Mouse (Mus musculus) kidney, adult 2 months (tissue): Measurements from ENCODE around the gene Pip4k2b.

ENCODE experiments used
- CTCF ChIP-seq: fragments of 200-500 bp; conservative IDR thresholded peaks from 2 replicates; pipeline ENCODE4 v1.5.1; 2011; ENCODE audit warnings: low read depth, mild to moderate bottlenecking, control low read depth, low read length, moderate library complexity, mixed read lengths; ENCODE audit not compliant: insufficient read depth, insufficient read length
- POLR2A ChIP-seq: fragments of 200-500 bp; IDR thresholded peaks from one replicate; pipeline ENCODE4 v1.6.1; 2011; ENCODE audit warnings: low read depth, low read length, control low read depth

DNA sequence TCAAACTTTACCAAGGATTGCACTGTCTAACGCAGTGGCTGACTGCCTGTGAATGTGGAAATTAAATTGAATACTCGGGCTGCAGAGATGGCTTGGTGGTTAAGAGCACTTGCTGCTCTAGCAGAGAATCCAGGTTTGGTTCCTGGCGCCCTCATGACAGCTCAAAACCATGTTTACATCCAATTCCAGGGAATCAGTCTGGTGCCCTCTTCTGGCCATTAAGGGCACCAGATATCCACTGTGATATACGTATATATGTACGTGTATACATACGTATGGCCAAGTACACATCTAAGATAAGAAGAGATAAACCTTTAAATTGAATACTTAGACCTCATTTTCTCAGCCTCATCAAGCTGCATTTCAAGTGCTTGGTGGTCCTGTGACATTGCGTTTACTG is 78.3 kb downstream of the Pip4k2b start:
- TF ChIP-seq CTCF, result 0 out of 2 replicates have a peak, but pooled peaks have one; percentile 9
- no peak for TF ChIP-seq POLR2A
